Mouse (Mus musculus) stomach, postnatal 0 days (tissue): ENCODE measurements around the gene Gpx3. TPM values are rescaled to one million over a fixed set of nuclear protein-coding genes. Genes with fewer than 3 reads are reported as not detected.

Source experiments
- ATAC-seq: fragments of 200-750 bp; cut with Nextera tagmentation; 2 replicates; pipeline ENCODE4 v1.8.0; 2017; ENCODE audit not compliant: low FRiP score, low TSS enrichment
- DNase-seq: peaks from one replicate; pipeline ENCODE4 v3.0.0-alpha.2; 2016; ENCODE audit warnings: low spot score
- H3K27ac ChIP-seq: fragments of 300-500 bp; sonication (generic); replicated peaks from 2 replicates; pipeline ENCODE4 v1.5.1; 2014; ENCODE audit warnings: mild to moderate bottlenecking, control low read depth
- H3K27me3 ChIP-seq: fragments of 300-500 bp; sonication (generic); 2 replicates; pipeline ENCODE4 v1.6.1; 2014; ENCODE audit warnings: low read length; ENCODE audit not compliant: control insufficient read depth, insufficient read depth
- H3K36me3 ChIP-seq: fragments of 300-500 bp; sonication (generic); 2 replicates; pipeline ENCODE4 v1.6.1; 2014; ENCODE audit warnings: low read length, mixed read lengths; ENCODE audit not compliant: control insufficient read depth, insufficient read depth
- H3K4me1 ChIP-seq: fragments of 300-500 bp; sonication (generic); replicated peaks from 2 replicates; pipeline ENCODE4 v1.6.1; 2014; ENCODE audit warnings: antibody characterized with exemption; ENCODE audit not compliant: control insufficient read depth, insufficient read depth
- H3K4me2 ChIP-seq: fragments of 300-500 bp; sonication (generic); replicated peaks from 2 replicates; pipeline ENCODE4 v1.6.1; 2014; ENCODE audit warnings: low read depth, mild to moderate bottlenecking, control low read depth, moderate library complexity
- H3K4me3 ChIP-seq: fragments of 300-500 bp; sonication (generic); 2 replicates; pipeline ENCODE4 v1.5.1; 2014; ENCODE audit warnings: low read depth, low read length, control low read depth
- H3K9ac ChIP-seq: fragments of 300-500 bp; sonication (generic); 2 replicates; pipeline ENCODE4 v1.6.1; 2014; ENCODE audit warnings: mild to moderate bottlenecking, low read length, control low read depth, mixed read lengths
- H3K9me3 ChIP-seq: fragments of 300-500 bp; sonication (generic); 2 replicates; pipeline ENCODE4 v1.6.1; 2016; ENCODE audit warnings: low read length; ENCODE audit not compliant: control insufficient read depth
- CTCF ChIP-seq: IDR thresholded peaks from 2 replicates; pipeline ENCODE4 v1.5.1; 2016; ENCODE audit warnings: antibody characterized with exemption, low read depth, mild to moderate bottlenecking, moderate library complexity
- EP300 ChIP-seq: optimal IDR thresholded peaks from 2 replicates; pipeline ENCODE3; 2016; ENCODE audit warnings: antibody characterized with exemption
- WGBS: fragments of 180-500 bp; shearing (Covaris S2); extraction: QIAGEN DNeasy Blood & Tissue Kit; methylation state at CpG from one replicate; pipeline ENCODE4 v1.1.7; 2014; 5-methylcytosine and 5-hydroxymethylcytosine counted together
- polyA plus RNA-seq: library from polyadenylated mRNA; unstranded; fragments of >200 nt; fragmentation: Nextera tagmentation; extraction: Ambion mirVana; gene quantifications from 2 replicates; pipeline ENCODE4 v1.2.1, GENCODE M21; 2015

The Gpx3 gene
- polyA plus RNA-seq, 1 experiment from 2014 or later = 206 TPM

DNA sequence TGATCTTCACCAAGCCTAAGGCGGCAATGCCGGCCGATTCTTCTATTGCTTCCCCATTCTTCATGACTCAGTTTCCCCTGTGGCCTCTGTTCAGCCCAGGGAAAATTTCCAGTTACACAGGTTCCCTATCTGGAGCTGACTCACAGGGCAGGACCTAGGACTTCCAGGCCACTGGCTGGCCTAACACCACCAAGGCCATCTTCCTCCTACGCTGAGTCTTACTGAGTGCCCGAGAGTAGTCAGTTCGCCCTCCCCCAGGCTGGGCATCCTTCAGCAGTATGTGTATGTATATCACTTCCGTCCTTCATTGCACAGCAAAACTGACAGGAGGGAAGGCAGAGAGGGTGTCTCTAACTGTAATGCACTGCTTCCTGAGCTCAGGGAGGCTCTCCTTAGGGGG is 31.9 kb downstream of the Gpx3 start:
- no peak overlapping the region for H3K4me3 ChIP-seq
- ATAC-seq = no peak
- no peaks in the 10 kb centered on the region for H3K4me1 ChIP-seq
- no peak overlapping the region for H3K27ac ChIP-seq
- TF ChIP-seq EP300 = no peak
- no peak for TF ChIP-seq CTCF
- no peak overlapping the region for H3K4me2 ChIP-seq
- no peaks in the 10 kb centered on the region for H3K27me3 ChIP-seq
- peaks cover 26% of the 10 kb centered on the region for H3K36me3 ChIP-seq
- no peak overlapping the region for H3K9ac ChIP-seq
- WGBS = 81% methylated on average over 7 of the region's 7 CpGs
- no peak for DNase-seq
- no peaks in the 10 kb centered on the region for H3K9me3 ChIP-seq

DNA sequence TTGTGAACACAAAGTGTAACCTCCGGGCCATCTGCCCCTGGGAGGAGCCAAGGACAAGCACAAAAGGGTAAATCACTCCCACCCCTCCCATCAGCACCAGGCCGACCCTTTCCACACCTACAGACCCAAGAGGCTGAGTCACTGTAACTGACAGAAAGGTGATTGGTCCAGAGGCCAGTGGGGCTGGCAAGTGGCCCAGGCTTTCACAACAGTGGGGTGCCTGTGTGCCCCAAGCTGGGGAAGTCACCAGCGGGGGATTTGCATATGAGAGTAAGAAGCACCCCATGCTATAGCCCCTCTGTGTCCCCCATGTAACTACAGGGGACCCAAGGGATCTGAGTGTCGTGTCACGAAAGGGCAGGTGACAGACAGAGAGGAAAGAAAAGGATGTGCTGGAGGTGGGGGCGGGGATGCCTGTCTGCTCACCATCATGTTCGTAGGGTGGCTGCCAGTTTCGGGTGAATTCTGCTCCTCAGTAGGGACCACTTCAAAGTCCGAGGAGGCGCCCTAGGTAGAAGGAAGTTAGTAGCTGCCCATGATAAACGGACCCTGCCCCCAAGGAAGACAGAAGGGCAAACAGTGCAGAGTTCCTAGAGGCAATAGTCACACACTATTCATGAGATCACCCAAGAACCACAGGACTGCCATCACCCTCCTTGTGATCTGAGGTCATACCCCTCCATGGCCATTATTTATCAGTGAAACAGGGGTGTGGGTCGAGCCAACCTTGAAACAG is 34.0 kb downstream of the Gpx3 start:
- TF ChIP-seq EP300 (no peak), CTCF (no peak)
- peaks cover 21% of the 10 kb centered on the region for H3K36me3 ChIP-seq
- ATAC-seq = peak; percentile 88
- peak; percentile 84 for DNase-seq
- no peaks in the 10 kb centered on the region for H3K4me1 ChIP-seq
- H3K4me2 ChIP-seq = no peak overlapping the region
- 36% methylated on average over 12 of the region's 12 CpGs for WGBS
- peak overlapping the region; percentile 18; the same call in 1 of the 2 replicates for H3K9ac ChIP-seq
- H3K9me3 ChIP-seq = no peaks in the 10 kb centered on the region
- H3K27me3 ChIP-seq = no peaks in the 10 kb centered on the region
- no peak overlapping the region for H3K4me3 ChIP-seq
- H3K27ac ChIP-seq = peak overlapping the region; percentile 77

DNA sequence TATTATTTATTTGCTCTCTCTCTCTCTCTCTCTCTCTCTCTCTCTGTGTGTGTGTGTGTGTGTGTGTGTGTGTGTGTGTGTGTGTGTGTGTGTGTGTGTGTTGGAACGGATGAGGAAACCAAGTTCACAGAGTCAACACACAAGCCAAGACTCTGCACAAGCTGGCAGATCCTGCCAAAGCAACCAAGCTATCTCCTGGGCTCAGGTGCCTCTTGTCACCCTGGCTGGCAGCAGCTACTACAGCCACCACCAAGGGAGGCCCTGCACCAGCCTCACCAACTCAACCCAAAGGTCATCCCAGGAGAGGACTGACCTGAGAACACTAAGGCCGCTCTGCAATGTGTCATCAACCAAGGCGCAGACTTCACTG is 34.5 kb downstream of the Gpx3 start:
- Histone ChIP-seq H3K4me1 (no peaks in the 10 kb centered on the region), H3K36me3 (peaks cover 21% of the 10 kb centered on the region), H3K9me3 (no peaks in the 10 kb centered on the region), H3K9ac (no peak overlapping the region), H3K27me3 (no peaks in the 10 kb centered on the region), H3K27ac (peak overlapping the region; percentile 53), H3K4me2 (no peak overlapping the region), H3K4me3 (no peak overlapping the region)
- 66% methylated on average over 3 of the region's 3 CpGs for WGBS
- ATAC-seq = peak; percentile 71
- no peak for TF ChIP-seq CTCF
- DNase-seq = no peak

- no peak overlapping the region for H3K4me3 ChIP-seq
- H3K4me1 ChIP-seq = no peaks in the 10 kb centered on the region
- H3K36me3 ChIP-seq = peaks cover 19% of the 10 kb centered on the region
- DNase-seq = no peak
- H3K9me3 ChIP-seq = no peaks in the 10 kb centered on the region
- no peaks in the 10 kb centered on the region for H3K27me3 ChIP-seq
- TF ChIP-seq CTCF (no peak), EP300 (no peak)
- WGBS = 81% methylated on average over 8 of the region's 8 CpGs
- ATAC-seq = no peak
- H3K9ac ChIP-seq = no peak overlapping the region
- H3K4me2 ChIP-seq = no peak overlapping the region
- H3K27ac ChIP-seq = no peak overlapping the region
Observed at GRCm38 (mm10) chr11:54939501-54939900, 37.2 kb downstream of the Gpx3 start.

GRCm38 (mm10) chr11:54940056-54940455 is 37.8 kb downstream of the Gpx3 start:
- Histone ChIP-seq H3K4me1 (no peaks in the 10 kb centered on the region), H3K4me2 (no peak overlapping the region), H3K27ac (no peak overlapping the region), H3K4me3 (no peak overlapping the region), H3K27me3 (no peaks in the 10 kb centered on the region), H3K9me3 (no peaks in the 10 kb centered on the region), H3K9ac (no peak overlapping the region), H3K36me3 (peaks cover 19% of the 10 kb centered on the region)
- ATAC-seq (no peak), DNase-seq (no peak)
- WGBS = 82% methylated on average over 7 of the region's 7 CpGs
- TF ChIP-seq EP300 (no peak), CTCF (no peak)

DNA sequence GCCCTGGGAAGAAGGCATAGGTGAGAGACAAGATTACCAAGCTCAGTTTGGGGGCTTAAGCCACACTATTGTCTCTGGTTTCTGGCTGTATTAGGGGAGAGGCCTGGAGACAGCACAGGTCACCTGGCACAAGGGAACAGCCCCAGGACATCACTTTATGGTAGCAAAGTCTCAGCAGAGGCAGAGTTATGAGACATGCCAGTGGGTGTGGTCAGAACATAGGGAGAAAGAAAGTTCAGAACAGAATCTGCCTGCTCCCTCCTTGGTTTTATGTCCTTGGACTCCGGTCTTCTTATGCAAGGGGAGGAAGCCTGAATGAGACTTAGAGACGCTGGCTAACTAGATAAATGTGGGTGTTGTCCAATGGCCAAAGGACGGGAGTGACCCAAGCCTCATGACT is 42.4 kb downstream of the Gpx3 start:
- no peak for TF ChIP-seq EP300
- no peak for TF ChIP-seq CTCF
- no peaks in the 10 kb centered on the region for H3K27me3 ChIP-seq
- DNase-seq (no peak), ATAC-seq (peak; percentile 2; the same call in 1 of the 2 replicates)
- no peak overlapping the region for H3K27ac ChIP-seq
- no peaks in the 10 kb centered on the region for H3K36me3 ChIP-seq
- 71% methylated on average over 3 of the region's 3 CpGs for WGBS
- no peak overlapping the region for H3K4me2 ChIP-seq
- no peaks in the 10 kb centered on the region for H3K9me3 ChIP-seq
- H3K9ac ChIP-seq = no peak overlapping the region
- H3K4me3 ChIP-seq = no peak overlapping the region
- H3K4me1 ChIP-seq = no peaks in the 10 kb centered on the region
